Mouse (Mus musculus) hindbrain, embryonic 14.5 days (tissue): ENCODE data around the gene Selenon. TPM values are rescaled to one million over a fixed set of nuclear protein-coding genes. Genes with fewer than 3 reads are reported as not detected.

ENCODE experiments used
- ATAC-seq: fragments of 200-750 bp; cut with Nextera tagmentation; 2 replicates; pipeline ENCODE4 v1.8.0; 2017; ENCODE audit warnings: moderate number of reproducible peaks, mild to moderate bottlenecking, moderate TSS enrichment, moderate library complexity; ENCODE audit not compliant: low FRiP score
- DNase-seq: peaks from one replicate; pipeline ENCODE4 v3.0.0-alpha.2; 2015; ENCODE audit warnings: low spot score
- H3K27ac ChIP-seq: fragments of 300-500 bp; sonication (generic); 2 replicates; pipeline ENCODE4 v1.5.1; 2014; ENCODE audit warnings: mild to moderate bottlenecking, moderate library complexity
- H3K27me3 ChIP-seq: fragments of 300-500 bp; sonication (generic); 2 replicates; pipeline ENCODE4 v1.6.1; 2014; ENCODE audit warnings: mild to moderate bottlenecking, low read length, mixed read lengths; ENCODE audit not compliant: control insufficient read depth, insufficient read depth
- H3K36me3 ChIP-seq: fragments of 300-500 bp; sonication (generic); replicated peaks from 2 replicates; pipeline ENCODE4 v1.6.1; 2014; ENCODE audit not compliant: control insufficient read depth, insufficient read depth
- H3K4me1 ChIP-seq: fragments of 300-500 bp; sonication (generic); replicated peaks from 2 replicates; pipeline ENCODE4 v1.6.1; 2014; ENCODE audit warnings: antibody characterized with exemption, low read length, mixed read lengths; ENCODE audit not compliant: control insufficient read depth, insufficient read depth
- H3K4me2 ChIP-seq: fragments of 300-500 bp; sonication (generic); replicated peaks from 2 replicates; pipeline ENCODE4 v1.6.1; 2014; ENCODE audit warnings: mild to moderate bottlenecking, moderate library complexity
- H3K4me3 ChIP-seq: fragments of 300-500 bp; sonication (generic); replicated peaks from 2 replicates; pipeline ENCODE4 v1.5.1; 2014; ENCODE audit warnings: mild to moderate bottlenecking, low read length
- H3K9ac ChIP-seq: fragments of 300-500 bp; sonication (generic); 2 replicates; pipeline ENCODE4 v1.6.1; 2014
- H3K9me3 ChIP-seq: fragments of 300-500 bp; sonication (generic); 2 replicates; pipeline ENCODE4 v1.6.1; 2016; ENCODE audit warnings: low read length; ENCODE audit not compliant: control insufficient read depth
- WGBS: fragments of 180-500 bp; shearing (Covaris S2); extraction: QIAGEN DNeasy Blood & Tissue Kit; methylation state at CpG from one replicate; pipeline ENCODE4 v1.1.7; 2014; 5-methylcytosine and 5-hydroxymethylcytosine counted together
- polyA plus RNA-seq: library from polyadenylated mRNA; unstranded; fragments of >200 nt; fragmentation: Nextera tagmentation; extraction: Ambion mirVana; gene quantifications from 2 replicates; pipeline ENCODE4 v1.2.1, GENCODE M21; 2014

The Selenon gene
- polyA plus RNA-seq, 1 experiment from 2014 or later = 12.8 TPM

DNA sequence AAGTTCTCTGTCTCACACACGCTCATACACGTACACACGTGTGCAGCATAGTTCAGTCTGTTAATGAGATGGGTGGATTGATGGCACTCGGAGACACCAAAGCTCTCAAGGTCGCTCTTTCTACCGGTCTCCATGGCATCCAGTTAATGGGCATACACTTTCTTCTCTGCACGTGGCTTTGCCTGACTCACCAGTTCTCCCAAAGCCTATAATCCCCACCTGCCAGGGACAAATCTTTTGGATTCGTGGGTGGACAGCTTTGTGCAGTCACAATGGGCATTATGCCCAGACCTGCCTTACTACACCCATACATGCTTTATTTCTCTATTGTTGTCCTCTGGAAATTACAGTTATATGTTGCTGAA lies 16.2 kb downstream of the Selenon start:
- ATAC-seq (peak; percentile 5; the same call in 1 of the 2 replicates), DNase-seq (no peak)

DNA sequence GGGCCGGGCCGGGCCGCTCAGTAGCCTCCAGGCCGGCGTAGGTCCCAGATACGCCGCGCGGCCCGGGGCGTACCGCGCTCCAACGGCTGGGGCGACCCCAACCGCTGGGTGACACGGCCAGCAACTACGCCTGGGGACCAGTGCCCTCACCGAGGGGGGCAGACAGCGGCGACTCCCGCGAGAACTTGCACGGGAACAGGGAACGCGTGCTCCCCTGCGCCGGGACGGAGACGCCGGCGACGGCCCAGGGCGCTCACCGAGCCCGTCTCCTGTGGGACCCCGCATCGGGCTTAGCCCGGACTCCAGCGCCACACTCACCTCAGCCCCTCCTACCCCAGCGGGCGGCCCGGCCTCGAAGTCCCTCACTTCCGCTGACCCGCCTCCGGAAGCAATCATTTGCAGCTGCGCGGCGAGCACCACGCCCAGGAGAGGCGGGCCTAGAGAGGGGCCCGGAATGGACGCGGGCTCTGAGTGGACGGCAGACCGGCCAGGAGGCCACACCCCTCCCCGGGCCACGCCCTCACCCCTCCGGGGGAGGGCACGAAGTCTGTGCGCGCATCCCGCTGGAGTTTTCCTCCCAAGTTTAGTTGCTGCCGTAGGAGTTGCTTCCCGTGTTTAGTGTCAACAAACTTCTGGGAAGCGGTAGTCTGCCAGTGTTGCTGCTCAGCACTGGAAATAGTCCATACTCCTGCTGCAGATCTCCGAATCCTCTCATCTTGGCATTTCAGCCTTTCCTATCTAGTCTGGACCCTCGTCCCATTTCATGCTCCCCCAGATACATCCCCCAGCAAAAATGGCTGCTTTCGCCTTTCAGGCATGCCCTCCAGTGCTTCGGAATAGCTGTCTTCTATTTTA lies 16.8 kb downstream of the Selenon start, which contains the start of gene Mtfr1l:
Gene Mtfr1l, minus strand, starts transcription at position 456 of the 855 bp plus-strand sequence.
- no peaks in the 10 kb centered on the region for H3K27me3 ChIP-seq
- H3K36me3 ChIP-seq = peaks cover 41% of the 10 kb centered on the region
- peak within 1 kb of the TSS; percentile 93 for H3K4me2 ChIP-seq
- H3K4me1 ChIP-seq = peaks cover 16% of the 10 kb centered on the region
- H3K27ac ChIP-seq = peak within 1 kb of the TSS; percentile 84
- peak; percentile 91 for DNase-seq
- WGBS = under 1% methylated on average over 71 of the region's 71 CpGs
- H3K9me3 ChIP-seq = no peaks in the 10 kb centered on the region
- peak within 1 kb of the TSS; percentile 98 for H3K4me3 ChIP-seq
- ATAC-seq = peak; percentile 96
- H3K9ac ChIP-seq = peak within 1 kb of the TSS; percentile 85

More for the DNA sequence above, 16.2 kb downstream of the Selenon start:
- Histone ChIP-seq H3K27me3 (no peaks in the 10 kb centered on the region), H3K4me1 (peaks cover 16% of the 10 kb centered on the region), H3K36me3 (peaks cover 41% of the 10 kb centered on the region), H3K4me3 (peak overlapping the region; percentile 98), H3K27ac (no peak overlapping the region), H3K4me2 (peak overlapping the region; percentile 93), H3K9ac (peak overlapping the region; percentile 44; the same call in 1 of the 2 replicates), H3K9me3 (no peaks in the 10 kb centered on the region)
- 11% methylated on average over 8 of the region's 8 CpGs for WGBS

DNA sequence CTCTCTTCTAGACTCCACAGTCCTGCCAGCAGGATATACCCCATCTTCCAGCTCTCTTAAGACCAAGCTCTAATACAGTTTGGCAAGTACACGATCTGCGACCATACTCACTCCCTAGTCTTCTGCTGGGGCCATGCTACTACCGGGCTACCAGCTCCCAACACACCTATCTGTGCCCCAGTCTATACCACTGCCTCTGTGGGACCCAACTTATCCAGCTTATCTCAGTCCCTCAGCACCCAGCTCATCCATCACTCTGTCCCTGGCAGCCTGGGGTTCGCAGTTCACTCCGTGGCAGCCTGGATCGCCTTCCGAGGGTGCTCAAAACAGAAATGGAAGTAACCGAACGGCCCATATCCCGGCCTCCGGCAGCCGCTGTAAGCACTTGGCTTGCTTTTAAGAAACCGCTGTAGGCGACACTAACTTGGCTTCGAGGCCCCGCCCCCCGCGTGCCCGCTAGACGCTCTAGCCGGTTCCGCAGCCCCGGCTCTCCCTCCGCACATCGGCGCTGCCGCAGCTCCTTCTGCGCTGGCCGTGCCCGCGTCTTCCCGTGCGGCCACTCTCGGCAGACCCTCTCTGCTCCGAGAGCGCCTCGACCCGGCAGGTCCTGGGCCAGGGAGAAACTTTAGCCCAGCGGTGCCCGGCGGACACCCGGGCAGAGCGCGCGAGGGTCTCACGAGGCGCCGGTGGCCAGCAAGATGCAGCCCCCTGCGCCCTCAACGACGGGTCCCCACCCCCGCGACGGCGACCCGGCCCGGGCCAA lies 17.7 kb downstream of the Selenon start:
- Histone ChIP-seq H3K27me3 (no peaks in the 10 kb centered on the region), H3K36me3 (peaks cover 41% of the 10 kb centered on the region), H3K4me1 (peaks cover 16% of the 10 kb centered on the region), H3K9me3 (no peaks in the 10 kb centered on the region), H3K27ac (peak overlapping the region; percentile 84), H3K4me2 (peak overlapping the region; percentile 93), H3K9ac (peak overlapping the region; percentile 85), H3K4me3 (peak overlapping the region; percentile 98)
- DNase-seq (peak; percentile 52), ATAC-seq (peak; percentile 0; the same call in 1 of the 2 replicates)
- under 1% methylated on average over 56 of the region's 57 CpGs for WGBS

DNA sequence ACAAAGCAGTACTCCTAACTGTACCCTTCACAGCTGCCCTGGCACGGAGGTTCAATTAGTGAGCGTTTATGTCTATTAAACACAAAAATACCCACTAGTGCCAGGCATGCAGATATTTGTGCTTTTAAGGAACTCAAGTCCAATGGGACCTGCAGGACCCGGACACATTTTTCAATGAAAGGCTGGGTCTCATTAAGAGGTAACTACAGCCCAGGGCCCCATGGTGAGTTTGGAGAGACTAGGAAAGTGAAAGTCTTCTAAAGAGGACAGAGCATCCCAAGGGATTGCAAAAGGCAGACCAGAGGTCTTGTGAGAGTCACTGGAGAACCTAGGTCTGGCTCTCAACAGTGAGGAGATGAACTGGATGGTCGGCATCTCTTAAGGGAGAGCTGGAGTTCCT lies 18.5 kb downstream of the Selenon start:
- no peaks in the 10 kb centered on the region for H3K9me3 ChIP-seq
- peak overlapping the region; percentile 98 for H3K4me3 ChIP-seq
- no peak for ATAC-seq
- H3K9ac ChIP-seq = peak overlapping the region; percentile 85
- peaks cover 16% of the 10 kb centered on the region for H3K4me1 ChIP-seq
- no peak for DNase-seq
- no peak overlapping the region for H3K27ac ChIP-seq
- WGBS = 87% methylated on average over 4 of the region's 4 CpGs
- peaks cover 43% of the 10 kb centered on the region for H3K36me3 ChIP-seq
- H3K27me3 ChIP-seq = no peaks in the 10 kb centered on the region
- H3K4me2 ChIP-seq = peak overlapping the region; percentile 93

DNA sequence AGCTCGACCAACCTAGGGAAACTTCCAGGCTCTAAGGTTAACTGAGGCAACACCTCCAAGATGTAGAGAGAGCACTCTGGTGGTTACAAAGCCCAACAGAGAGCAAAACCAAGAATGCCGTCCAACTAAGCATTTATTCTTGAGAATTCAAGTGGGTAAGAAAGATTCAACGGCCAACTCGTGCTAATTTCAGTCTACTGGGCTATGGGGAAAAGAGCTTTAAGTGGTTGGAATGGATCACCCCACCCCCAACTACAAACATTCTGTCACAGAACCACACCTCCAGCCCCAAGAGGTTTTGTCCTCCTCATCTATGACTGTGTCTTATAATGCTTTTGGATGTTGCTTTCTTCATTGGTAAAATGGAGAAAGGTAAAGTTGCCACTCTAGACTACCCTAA lies 19.0 kb downstream of the Selenon start:
- Histone ChIP-seq H3K4me2 (no peak overlapping the region), H3K27ac (no peak overlapping the region), H3K4me1 (peaks cover 16% of the 10 kb centered on the region), H3K9ac (no peak overlapping the region), H3K4me3 (no peak overlapping the region), H3K27me3 (no peaks in the 10 kb centered on the region), H3K36me3 (peaks cover 48% of the 10 kb centered on the region), H3K9me3 (no peaks in the 10 kb centered on the region)
- whole genome bisulfite sequencing = 91% methylated on average over 4 of the region's 4 CpGs
- no peak for DNase-seq
- ATAC-seq = no peak

DNA sequence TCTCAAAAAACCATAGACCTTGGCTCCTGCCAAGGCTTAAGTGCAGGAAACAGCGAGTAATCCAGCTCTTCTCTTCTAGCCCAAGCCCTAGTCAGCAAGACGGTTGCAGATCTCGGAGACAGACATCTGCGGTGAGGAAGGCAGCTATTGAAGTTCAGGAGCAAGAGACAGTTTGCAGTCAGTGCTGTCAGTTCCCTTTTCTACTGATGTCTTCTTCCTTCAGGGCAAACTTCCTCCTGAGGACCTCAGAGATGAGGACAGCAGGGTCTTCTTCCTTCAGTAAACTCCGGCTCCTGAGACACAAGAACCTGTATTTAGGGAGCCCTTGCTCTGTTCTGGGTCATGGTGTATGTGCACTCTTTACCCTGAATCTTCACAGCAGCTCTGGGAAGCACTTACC lies 25.7 kb downstream of the Selenon start:
- H3K27ac ChIP-seq = no peak overlapping the region
- no peak overlapping the region for H3K4me3 ChIP-seq
- H3K4me2 ChIP-seq = no peak overlapping the region
- no peaks in the 10 kb centered on the region for H3K27me3 ChIP-seq
- no peak for ATAC-seq
- peaks cover 66% of the 10 kb centered on the region for H3K36me3 ChIP-seq
- H3K9ac ChIP-seq = no peak overlapping the region
- no peak for DNase-seq
- H3K9me3 ChIP-seq = no peaks in the 10 kb centered on the region
- no peaks in the 10 kb centered on the region for H3K4me1 ChIP-seq
- 84% methylated on average over 5 of the region's 5 CpGs for WGBS

DNA sequence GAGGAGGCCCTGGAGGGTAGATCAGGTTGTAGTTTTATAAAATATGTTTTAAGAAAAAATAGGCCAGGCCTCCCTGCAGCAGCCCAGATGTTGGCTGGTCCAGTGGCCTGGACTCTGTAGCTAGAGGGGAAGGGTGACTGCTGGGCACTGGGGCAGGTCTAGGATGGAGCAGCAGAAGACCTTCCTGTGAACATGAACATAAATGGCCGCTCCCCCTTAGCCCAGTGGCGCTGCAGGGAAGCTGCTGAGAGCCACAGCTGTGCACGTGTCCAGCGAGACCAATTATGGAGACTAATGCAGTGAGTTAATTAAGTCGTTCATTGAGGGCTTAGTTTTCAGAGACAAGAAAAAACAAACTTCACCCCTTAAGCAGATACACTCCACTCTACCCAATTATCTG lies 26.2 kb downstream of the Selenon start:
- Histone ChIP-seq H3K4me1 (no peaks in the 10 kb centered on the region), H3K27ac (no peak overlapping the region), H3K9ac (no peak overlapping the region), H3K9me3 (no peaks in the 10 kb centered on the region), H3K27me3 (no peaks in the 10 kb centered on the region), H3K4me2 (no peak overlapping the region), H3K36me3 (peaks cover 62% of the 10 kb centered on the region), H3K4me3 (no peak overlapping the region)
- DNase-seq (no peak), ATAC-seq (no peak)
- WGBS = 64% methylated on average over 5 of the region's 5 CpGs

DNA sequence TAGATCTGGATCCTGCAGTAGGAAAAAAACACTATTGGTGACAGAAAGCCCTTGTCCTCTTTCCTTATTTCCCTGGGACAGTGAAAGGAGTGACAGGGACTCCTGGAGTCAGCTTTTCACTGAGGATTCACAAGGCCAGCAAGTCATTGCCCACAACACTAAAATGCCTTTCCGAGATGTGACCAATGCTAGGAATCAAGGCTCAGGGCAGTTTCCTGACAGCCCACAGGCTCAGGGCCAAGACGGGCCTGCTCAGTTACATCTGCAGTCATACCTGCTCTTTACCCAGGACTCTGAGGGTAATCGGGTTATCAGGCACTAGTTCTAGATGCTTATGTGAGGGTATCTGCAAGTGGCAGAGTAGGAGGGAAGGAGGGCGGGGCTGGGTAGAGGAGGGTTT lies 28.5 kb downstream of the Selenon start:
- WGBS = 93% methylated on average over 4 of the region's 4 CpGs
- no peak for DNase-seq
- no peaks in the 10 kb centered on the region for H3K9me3 ChIP-seq
- no peaks in the 10 kb centered on the region for H3K27me3 ChIP-seq
- no peak overlapping the region for H3K27ac ChIP-seq
- no peak for ATAC-seq
- H3K4me1 ChIP-seq = no peaks in the 10 kb centered on the region
- no peak overlapping the region for H3K4me2 ChIP-seq
- peaks cover 38% of the 10 kb centered on the region for H3K36me3 ChIP-seq
- H3K9ac ChIP-seq = no peak overlapping the region
- H3K4me3 ChIP-seq = no peak overlapping the region

DNA sequence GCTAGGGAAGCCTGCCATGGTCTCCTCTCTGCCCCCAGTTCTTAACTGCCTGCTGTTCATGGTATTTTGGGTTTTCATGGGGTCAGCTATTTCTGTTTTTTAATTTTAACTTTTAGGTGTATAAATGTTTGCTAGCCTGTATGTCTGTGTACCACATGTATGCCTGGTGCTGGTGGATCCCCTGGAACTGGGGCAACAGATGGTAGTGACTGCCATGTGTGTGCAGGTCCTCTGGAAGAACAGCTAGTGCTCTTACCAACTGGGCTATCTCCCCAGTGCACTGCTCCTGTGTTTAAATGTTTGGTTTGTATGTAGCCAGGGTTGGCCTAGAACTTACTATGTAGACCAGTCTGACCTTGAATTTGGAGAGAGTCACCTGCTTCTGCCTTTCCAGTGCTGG lies 32.7 kb downstream of the Selenon start:
- no peak overlapping the region for H3K4me2 ChIP-seq
- ATAC-seq = no peak
- H3K4me3 ChIP-seq = no peak overlapping the region
- no peak overlapping the region for H3K9ac ChIP-seq
- H3K27me3 ChIP-seq = no peaks in the 10 kb centered on the region
- H3K4me1 ChIP-seq = no peaks in the 10 kb centered on the region
- H3K9me3 ChIP-seq = no peaks in the 10 kb centered on the region
- no peaks in the 10 kb centered on the region for H3K36me3 ChIP-seq
- H3K27ac ChIP-seq = no peak overlapping the region
- no peak for DNase-seq
